Mouse (Mus musculus) spleen, adult 2 months (tissue): ENCODE measurements at regions not wholly inside any gene's neighbourhood (a gene's known extent, or its start where the extent isn't known, plus 50 kb on each side); places are given as distances from the start of the nearest gene placed in this dataset.

Experiments used
- CTCF ChIP-seq: fragments of 200-500 bp; IDR thresholded peaks from 2 replicates; pipeline ENCODE4 v1.5.1; 2011; ENCODE audit warnings: mild to moderate bottlenecking, inconsistent platforms; ENCODE audit not compliant: insufficient read depth, insufficient read length, insufficient replicate concordance; ENCODE audit errors: extremely low read depth
- POLR2A ChIP-seq: fragments of 200-500 bp; IDR thresholded peaks from 2 replicates; pipeline ENCODE4 v1.6.1; 2011; ENCODE audit warnings: low read depth, low read length, inconsistent platforms

DNA sequence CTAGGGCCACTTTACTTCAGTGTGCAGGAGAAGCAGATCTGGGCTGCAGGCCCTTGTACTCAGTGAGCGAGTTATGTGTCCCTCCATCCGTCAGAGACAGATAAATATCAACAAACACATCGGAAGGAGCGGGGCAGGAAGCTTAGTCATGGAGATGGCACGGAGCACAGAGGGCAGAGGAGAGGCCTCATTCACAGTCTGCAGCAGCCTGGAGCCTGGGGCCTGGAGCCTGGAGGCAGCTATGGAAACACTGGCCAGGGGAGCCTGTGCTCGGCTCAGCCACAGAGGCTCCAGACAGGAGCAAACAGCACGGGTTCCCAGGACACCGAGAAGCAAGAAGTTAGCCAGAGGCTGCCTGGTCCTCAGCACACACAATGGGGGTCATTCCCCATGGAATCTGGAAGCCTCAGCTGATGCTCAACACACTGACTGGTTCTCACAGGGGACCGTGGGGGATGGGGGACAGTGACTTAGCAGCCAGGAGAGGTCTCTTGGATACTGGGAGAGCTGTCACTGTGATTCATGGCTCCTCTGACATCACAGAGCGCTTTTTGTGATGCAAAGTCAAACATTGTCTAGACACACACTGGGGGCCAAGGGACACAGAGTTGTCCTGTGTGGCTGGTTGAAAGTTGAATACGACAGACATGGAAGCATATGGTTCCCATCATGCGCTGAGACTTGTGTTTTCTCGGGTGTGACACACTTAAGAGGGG lies 82.2 kb upstream of the Sulf2 start:
- TF ChIP-seq POLR2A = no peak
- no peak for TF ChIP-seq CTCF
